Comparison of ENCODE assay signal across 17 mouse cellular contexts in the genomic region with DNA sequence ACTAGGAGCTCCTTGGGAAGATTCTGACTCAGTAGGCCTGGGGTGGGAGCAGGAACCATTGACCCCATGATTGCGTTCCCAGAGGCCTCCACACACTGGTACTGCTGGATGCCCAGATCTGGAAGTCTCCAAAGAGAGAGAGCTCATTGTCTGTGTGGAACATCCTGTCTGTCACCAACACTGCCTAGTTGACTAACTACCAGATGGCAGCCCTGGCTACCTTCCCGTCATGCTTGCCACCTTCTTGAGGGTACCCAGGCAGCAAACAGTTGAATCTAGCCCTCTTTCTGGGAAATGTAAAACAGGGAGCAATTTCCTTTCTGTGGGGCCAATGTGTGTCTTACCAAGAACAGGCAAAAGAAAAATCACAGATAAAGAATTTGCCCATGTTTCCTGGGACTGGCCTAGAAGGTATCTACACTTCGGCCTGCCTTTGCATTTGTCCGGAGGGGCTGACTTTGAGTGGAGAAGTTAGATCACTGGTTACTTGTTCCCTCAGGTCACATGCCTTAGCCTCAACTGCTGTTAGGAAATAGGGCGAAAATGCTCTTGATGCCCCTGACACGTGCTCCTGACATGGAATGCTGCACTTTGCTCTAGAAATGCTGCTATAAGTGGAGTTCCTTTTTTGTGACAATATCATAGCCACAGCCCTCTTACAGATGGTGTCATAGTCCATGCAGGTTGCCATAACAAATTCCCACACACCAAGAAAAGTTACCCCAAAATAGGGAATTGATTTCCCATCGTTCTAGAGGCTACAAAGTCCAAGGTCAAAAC. TPM values are rescaled to one million over a fixed set of nuclear protein-coding genes. Genes with fewer than 3 reads are reported as not detected.
DNase-seq lines count a peak whose midpoint lies in the region; ATAC-seq and TF ChIP-seq lines count a peak whose summit lies in the region.
"Had no signal": no experiment of that assay in that cellular context is flagged by ENCODE, and none has a peak within 500 bp of the region (broad histone marks: within the 10 kb centered on the region; RNA-seq: fewer than 3 reads in every experiment).

No protein-coding gene starts in this region.

- H3K4me1 ChIP-seq in lung, postnatal 0 days (ENCODE audit: insufficient read depth, low read depth, low read length): peaks cover 7% of the 10 kb centered on the region; the same call in 1 of the 2 replicates

- TF ChIP-seq CTCF in lung, postnatal 0 days (IDR thresholded peaks at IDR 0.05): no peak

- no peak overlapping the region for H3K9ac ChIP-seq in lung, postnatal 0 days (replicated peaks; ENCODE audit: low read depth)
- H3K9ac ChIP-seq: hindbrain, embryonic 15.5 days; kidney, embryonic 15.5 days; stomach, embryonic 15.5 days had no signal

- no peak overlapping the region for H3K4me3 ChIP-seq in lung, postnatal 0 days (ENCODE audit: low read depth, low read length)
- H3K4me3 ChIP-seq: hindbrain, embryonic 15.5 days; kidney, embryonic 15.5 days; stomach, embryonic 15.5 days had no signal

- intact Hi-C loops in left cerebral cortex, postnatal 25 days (cut with DNase I): loop anchor here (5.0 kb wide), 1 partner anchor 43 kb away; the partner anchor contains the start of gene Fhdc1

- H3K27ac ChIP-seq in lung, postnatal 0 days (ENCODE audit: low read length): no peak overlapping the region
- H3K27ac ChIP-seq: hindbrain, embryonic 15.5 days; kidney, embryonic 15.5 days; stomach, embryonic 15.5 days had no signal

- no peaks in the 10 kb centered on the region for H3K27me3 ChIP-seq in lung, postnatal 0 days (replicated peaks; ENCODE audit: insufficient read depth, low read length)
- H3K27me3 ChIP-seq: CH12.LX; hindbrain, embryonic 15.5 days; stomach, embryonic 15.5 days had no signal

- no peak for ATAC-seq in lung, postnatal 0 days
- ATAC-seq: activated CD4-positive, CD25-positive, alpha-beta regulatory T cell, adult 4 months had no signal

- no peaks in the 10 kb centered on the region for H3K36me3 ChIP-seq in lung, postnatal 0 days (ENCODE audit: insufficient read depth, low read length)
- H3K36me3 ChIP-seq: hindbrain, embryonic 15.5 days; kidney, embryonic 15.5 days had no signal

- no peaks in the 10 kb centered on the region for H3K9me3 ChIP-seq in lung, postnatal 0 days (ENCODE audit: low read length)
- H3K9me3 ChIP-seq: hindbrain, embryonic 15.5 days; kidney, embryonic 15.5 days; stomach, embryonic 15.5 days had no signal

- no peak overlapping the region for H3K4me2 ChIP-seq in lung, postnatal 0 days (replicated peaks; ENCODE audit: low read depth, low read length)
- H3K4me2 ChIP-seq: hindbrain, embryonic 15.5 days; kidney, embryonic 15.5 days; liver, embryonic 11.5 days; stomach, embryonic 15.5 days had no signal

- DNase-seq in cerebellum, postnatal 10 days: peak; percentile 54 to 73
- no peak for DNase-seq in cerebellum, adult 8-10 months
- DNase-seq in lung, postnatal 0 days (ENCODE audit: low spot score): peak; percentile 56
- no peak for DNase-seq in lung, adult 18-20 months
- peak; percentile 41 to 82 for DNase-seq in left cerebral cortex, postnatal 25 days (ENCODE audit: low spot score in 2 of 2)
- DNase-seq in telencephalon, adult 2 months (ENCODE audit: low read depth, low spot score): peak; percentile 53
- DNase-seq in kidney, adult 8-10 months: no peak
- DNase-seq in spleen, adult 18-20 months: no peak
- DNase-seq: cerebellum, adult 11-12 months; embryo, embryonic 11 days; thymus, postnatal 25 days had no signal

- WGBS in lung, postnatal 0 days: 77% methylated on average over 7 of the region's 7 CpGs

- no peak for TF ChIP-seq EP300 in lung, postnatal 0 days (IDR thresholded peaks at IDR 0.05)

RNA-seq across cellular contexts. Expression of gene Fhdc1, which starts 40.6 kb away (rescaled TPM):
- polyA plus RNA-seq in lung, postnatal 0 days (2015; fragmentation: Nextera tagmentation; extraction: Ambion mirVana): 15.5 and 16.7 TPM in 2 replicates
- total RNA-seq in left cerebral cortex, postnatal 25 days (2021): 1 to 10 TPM; 3.7 to 4.0 TPM

Comparison
In these comparisons a context has a peak if more than half of its experiments do, and no peak if none do; other contexts are left out.
1. DNase-seq: peak in cerebellum, postnatal 10 days (2 of 2), lung, postnatal 0 days (single experiment), left cerebral cortex, postnatal 25 days (2 of 2) and telencephalon, adult 2 months (single experiment); none in cerebellum, adult 8-10 months (single experiment), lung, adult 18-20 months (0 of 2), kidney, adult 8-10 months (0 of 2) and spleen, adult 18-20 months (0 of 2).